Mouse (Mus musculus): ENCODE measurements at regions not wholly inside any gene's neighbourhood (a gene's known extent, or its start where the extent isn't known, plus 50 kb on each side); places are given as distances from the start of the nearest gene placed in this dataset.

DNA sequence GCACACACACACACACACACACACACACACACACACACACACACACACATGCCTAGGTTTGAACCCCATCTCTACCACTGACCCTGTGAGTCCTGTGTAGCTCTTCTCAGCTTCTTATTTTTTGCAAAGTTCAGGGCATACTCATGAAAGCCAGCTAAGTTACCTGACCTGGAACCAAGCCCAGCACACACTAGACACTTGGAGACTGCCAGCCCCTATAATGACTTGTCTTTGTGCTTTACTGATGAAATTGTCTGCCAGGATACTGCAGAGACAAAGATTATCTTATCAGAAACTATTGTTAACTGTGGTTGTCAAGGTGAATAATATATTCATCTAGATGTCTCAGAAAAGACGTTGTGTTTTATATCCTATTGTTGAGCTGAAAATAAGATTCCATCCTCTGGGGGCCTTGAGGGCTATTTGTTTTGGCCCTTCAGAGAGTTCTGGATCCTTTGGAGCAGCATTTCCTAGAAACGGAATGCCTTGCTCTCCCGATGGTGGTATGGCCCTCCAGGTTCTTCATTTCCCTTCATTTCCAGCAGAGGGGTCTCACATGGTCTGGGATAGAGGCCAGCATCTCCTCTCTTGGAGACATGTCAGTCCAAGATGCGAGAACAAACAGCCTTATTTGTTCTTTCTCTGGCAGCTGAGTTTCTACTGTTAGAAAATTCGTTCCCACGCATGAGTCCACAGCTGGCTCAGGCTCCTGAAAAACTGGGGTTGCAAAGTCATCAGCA, 402.6 kb downstream of the Tns1 start:
- Histone ChIP-seq H3K4me3 (ENCODE audit: control insufficient read depth in 1 of 2, insufficient read depth in 1 of 2, low read depth in 2 of 2, low read length in 2 of 2) (no peak overlapping the region), H3K27me3 (ENCODE audit: control insufficient read depth in 1 of 2, insufficient read depth in 2 of 2, low read length in 2 of 2) (no peaks in the 10 kb centered on the region), H3K36me3 (ENCODE audit: control insufficient read depth in 1 of 2, insufficient read depth in 2 of 2, low read length in 2 of 2) (no peaks in the 10 kb centered on the region), H3K9ac (ENCODE audit: control insufficient read depth, low read depth, low read length, poor library complexity, severe bottlenecking) (no peak overlapping the region), H3K9me3 (replicated peaks; ENCODE audit: insufficient read depth, low read length) (no peaks in the 10 kb centered on the region), H3K4me1 (ENCODE audit: control insufficient read depth in 1 of 2, insufficient read depth in 2 of 2, low read length in 2 of 2) (no peaks in the 10 kb centered on the region), H3K79me2 (ENCODE audit: control insufficient read depth, insufficient read depth, low read length, poor library complexity) (no peaks in the 10 kb centered on the region), H3K27ac (ENCODE audit: control insufficient read depth, low read depth, low read length) (no peak overlapping the region)
- TF ChIP-seq ZKSCAN1 (IDR thresholded peaks at IDR 0.05; ENCODE audit: low read depth, low read length) (no peak), MYC (IDR thresholded peaks at IDR 0.05; ENCODE audit: low read depth, low read length) (no peak), NELFE (IDR thresholded peaks at IDR 0.05; ENCODE audit: low read depth, low read length) (no peak), UBTF (IDR thresholded peaks at IDR 0.05; ENCODE audit: borderline replicate concordance, insufficient read depth, low read depth, low read length) (no peak), GATA1 (IDR thresholded peaks at IDR 0.05; ENCODE audit: low read depth, low read length) (no peak), MYB (IDR thresholded peaks at IDR 0.05; ENCODE audit: low read depth, low read length) (no peak), TCF12 (IDR thresholded peaks at IDR 0.05; ENCODE audit: low read depth, low read length) (no peak), GABPA (IDR thresholded peaks at IDR 0.05; ENCODE audit: low read depth, low read length) (no peak), JUND (IDR thresholded peaks at IDR 0.05; ENCODE audit: low read depth, low read length) (no peak), POLR2AphosphoS2 (IDR thresholded peaks at IDR 0.05; ENCODE audit: low read length) (no peak), CHD2 (IDR thresholded peaks at IDR 0.05; ENCODE audit: low read length) (no peak), RCOR1 (IDR thresholded peaks at IDR 0.05; ENCODE audit: low read depth, low read length) (no peak), SIN3A (IDR thresholded peaks at IDR 0.05; ENCODE audit: low read length) (no peak), POLR2AphosphoS5 (IDR thresholded peaks at IDR 0.05; ENCODE audit: borderline replicate concordance, low read depth, low read length) (no peak), ZC3H11A (IDR thresholded peaks at IDR 0.05; ENCODE audit: low read depth, low read length) (no peak), MAFK (IDR thresholded peaks at IDR 0.05; ENCODE audit: borderline replicate concordance, low read depth, low read length) (no peak), TAL1 (IDR thresholded peaks at IDR 0.05; ENCODE audit: low read length) (no peak), ELF1 (IDR thresholded peaks at IDR 0.05; ENCODE audit: low read depth, low read length) (no peak)
- DNase-seq (ENCODE audit: low read depth, low spot score) = no peak

- no peaks in the 10 kb centered on the region for H3K79me2 ChIP-seq (ENCODE audit: control insufficient read depth, insufficient read depth, low read length, poor library complexity)
- H3K9me3 ChIP-seq (replicated peaks; ENCODE audit: insufficient read depth, low read length) = no peaks in the 10 kb centered on the region
- no peaks in the 10 kb centered on the region for H3K36me3 ChIP-seq (ENCODE audit: control insufficient read depth in 1 of 2, insufficient read depth in 2 of 2, low read length in 2 of 2)
- H3K4me3 ChIP-seq (ENCODE audit: control insufficient read depth in 1 of 2, insufficient read depth in 1 of 2, low read depth in 2 of 2, low read length in 2 of 2) = no peak overlapping the region
- H3K27me3 ChIP-seq (ENCODE audit: control insufficient read depth in 1 of 2, insufficient read depth in 2 of 2, low read length in 2 of 2) = no peaks in the 10 kb centered on the region
- TF ChIP-seq ZC3H11A (IDR thresholded peaks at IDR 0.05; ENCODE audit: low read depth, low read length) (no peak), CTCF (IDR thresholded peaks at IDR 0.05 in 2 of 3, conservative IDR thresholded peaks at IDR 0.05 in 1 of 3; ENCODE audit: control insufficient read depth in 1 of 3, insufficient read depth in 1 of 3, low read depth in 2 of 3, low read length in 3 of 3, poor library complexity in 1 of 3, severe bottlenecking in 1 of 3) (no peak), SMC3 (IDR thresholded peaks at IDR 0.05; ENCODE audit: low read depth, low read length) (no peak), MYC (IDR thresholded peaks at IDR 0.05; ENCODE audit: low read depth, low read length) (no peak), JUND (IDR thresholded peaks at IDR 0.05; ENCODE audit: low read depth, low read length) (no peak), EP300 (IDR thresholded peaks at IDR 0.05; ENCODE audit: low read depth in 1 of 2, low read length in 2 of 2) (no peak), MEF2A (IDR thresholded peaks at IDR 0.05; ENCODE audit: extremely low read depth, insufficient replicate concordance, low read depth, low read length, poor library complexity, severe bottlenecking) (no peak), CHD1 (IDR thresholded peaks at IDR 0.05; ENCODE audit: low read depth, low read length) (no peak), POLR2A (IDR thresholded peaks at IDR 0.05; ENCODE audit: control insufficient read depth in 1 of 2, insufficient read depth in 1 of 2, low read depth in 1 of 2, low read length in 2 of 2, poor library complexity in 1 of 2) (no peak), ZMIZ1 (IDR thresholded peaks at IDR 0.05; ENCODE audit: low read depth, low read length) (no peak), TCF12 (IDR thresholded peaks at IDR 0.05; ENCODE audit: low read depth, low read length) (no peak), MAFK (IDR thresholded peaks at IDR 0.05; ENCODE audit: borderline replicate concordance, low read depth, low read length) (no peak), GATA1 (IDR thresholded peaks at IDR 0.05; ENCODE audit: low read depth, low read length) (no peak), BHLHE40 (IDR thresholded peaks at IDR 0.05; ENCODE audit: borderline replicate concordance, low read depth, low read length) (no peak), UBTF (IDR thresholded peaks at IDR 0.05; ENCODE audit: borderline replicate concordance, insufficient read depth, low read depth, low read length) (no peak), RAD21 (IDR thresholded peaks at IDR 0.05; ENCODE audit: low read depth, low read length) (no peak), GABPA (IDR thresholded peaks at IDR 0.05; ENCODE audit: low read depth, low read length) (no peak), ZNF384 (IDR thresholded peaks at IDR 0.05; ENCODE audit: low read depth, low read length) (no peak), ZKSCAN1 (IDR thresholded peaks at IDR 0.05; ENCODE audit: low read depth, low read length) (no peak), MAX (IDR thresholded peaks at IDR 0.05; ENCODE audit: low read length) (no peak)
- no peak for DNase-seq (ENCODE audit: low read depth, low spot score)
- no peaks in the 10 kb centered on the region for H3K4me1 ChIP-seq (ENCODE audit: control insufficient read depth in 1 of 2, insufficient read depth in 2 of 2, low read length in 2 of 2)
- H3K27ac ChIP-seq (ENCODE audit: control insufficient read depth, low read depth, low read length) = no peak overlapping the region
- no peak overlapping the region for H3K9ac ChIP-seq (ENCODE audit: control insufficient read depth, low read depth, low read length, poor library complexity, severe bottlenecking)
Observed at GRCm38 (mm10) chr1:73718421-73718820, 405.8 kb downstream of the Tns1 start.
